Mouse (Mus musculus) heart, adult 11 months (tissue): Measurements from ENCODE around the gene Rnf126.

ENCODE experiments used
- DNase-seq: peaks from one replicate; pipeline ENCODE4 v3.0.0; 2022

The Rnf126 gene

DNA sequence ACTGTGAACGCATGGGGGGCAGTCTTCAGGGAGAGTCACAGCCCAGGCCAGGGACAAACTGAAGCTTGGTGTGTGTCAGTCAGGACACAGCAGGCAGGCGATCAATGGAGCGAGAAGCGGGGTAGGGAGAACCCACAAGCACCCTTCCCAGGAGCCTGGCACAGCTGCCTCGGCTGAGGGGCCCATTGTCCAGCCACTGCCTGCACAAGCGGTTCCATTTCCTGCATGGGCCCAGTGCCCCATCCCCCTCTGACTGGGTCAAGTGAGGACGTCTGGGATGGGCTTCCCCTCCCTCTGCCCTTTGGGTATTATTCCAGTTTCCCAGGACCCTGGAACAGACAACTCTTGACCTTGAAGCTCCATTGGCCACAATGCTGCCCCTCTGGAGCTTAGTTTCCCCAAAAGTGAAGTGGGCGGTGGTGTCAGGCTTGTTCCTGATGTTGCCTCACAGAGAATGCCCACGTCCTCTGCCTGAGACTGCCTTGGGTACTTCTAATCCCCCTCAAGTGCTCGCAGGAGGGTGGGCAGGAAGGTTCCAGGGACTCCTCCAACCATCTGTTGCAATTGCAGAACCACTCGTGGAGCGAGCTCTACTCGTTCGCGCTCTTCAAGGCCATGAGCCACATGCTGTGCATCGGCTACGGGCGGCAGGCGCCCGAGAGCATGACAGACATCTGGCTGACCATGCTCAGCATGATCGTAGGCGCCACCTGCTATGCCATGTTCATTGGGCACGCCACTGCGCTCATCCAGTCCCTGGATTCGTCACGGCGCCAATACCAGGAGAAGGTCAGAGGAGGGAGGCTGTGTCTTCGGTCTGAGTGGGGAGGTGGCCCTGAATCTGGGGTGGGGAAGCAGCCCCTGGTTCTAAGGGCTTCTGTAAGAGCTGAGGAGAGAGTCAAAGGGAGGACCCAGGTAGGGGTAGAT is 38.2 kb downstream of the Rnf126 start:
- no peak for DNase-seq

DNA sequence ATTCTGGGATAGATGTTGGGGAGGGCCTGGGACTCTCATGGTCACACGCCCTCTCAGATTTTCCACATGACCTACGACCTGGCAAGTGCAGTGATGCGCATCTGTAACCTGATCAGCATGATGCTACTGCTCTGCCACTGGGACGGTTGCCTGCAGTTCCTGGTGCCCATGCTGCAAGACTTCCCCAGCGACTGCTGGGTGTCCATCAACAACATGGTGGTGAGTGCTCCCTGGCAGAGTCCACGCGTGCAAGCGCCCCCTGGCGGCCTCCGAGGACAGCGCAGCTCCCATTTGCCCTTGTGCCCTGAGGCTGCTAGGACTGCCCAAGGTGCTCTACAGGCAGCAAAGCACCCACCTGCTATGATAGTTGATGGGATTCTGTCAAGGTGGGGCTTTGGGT is 40.7 kb downstream of the Rnf126 start:
- no peak for DNase-seq

DNA sequence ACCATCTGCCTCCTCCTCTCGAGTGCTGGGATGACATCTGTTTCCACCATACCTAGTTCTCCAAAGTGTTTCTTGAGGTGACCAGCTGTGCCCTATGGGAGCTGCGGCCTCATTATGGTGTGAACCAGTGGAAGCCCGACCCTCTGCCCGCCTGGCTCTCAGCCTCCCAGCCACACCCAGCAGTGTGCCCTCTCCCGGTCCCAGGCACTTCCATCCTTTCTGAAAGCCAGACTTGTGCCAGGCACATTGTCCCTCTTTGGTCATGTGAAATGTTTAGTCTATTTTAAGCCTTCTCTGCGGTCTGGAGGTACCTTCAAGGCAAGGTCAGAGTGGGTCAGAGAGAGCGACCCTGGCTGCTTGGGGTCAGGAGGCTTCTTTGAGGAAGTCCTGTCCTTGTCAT is 43.1 kb downstream of the Rnf126 start:
- no peak for DNase-seq

DNA sequence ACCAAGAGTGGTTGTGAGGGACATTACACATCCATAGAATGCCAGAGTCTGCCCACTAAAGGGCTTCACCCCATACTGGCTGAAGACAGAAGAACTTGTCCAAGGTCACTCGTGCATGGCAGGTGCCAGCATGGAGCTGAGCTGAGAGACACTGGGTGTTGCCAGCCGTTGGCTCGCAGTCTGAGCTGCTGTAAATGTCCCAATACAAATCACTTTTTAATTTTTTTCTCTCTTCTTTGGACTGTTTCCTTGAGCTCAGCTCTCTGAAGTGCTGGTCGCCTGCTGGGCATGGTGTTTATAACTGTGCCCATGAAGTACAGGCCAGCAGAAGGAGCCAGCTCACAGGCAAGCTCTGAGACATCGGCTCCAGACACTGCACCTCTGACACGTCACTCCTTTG is 43.7 kb downstream of the Rnf126 start:
- DNase-seq, result no peak

DNA sequence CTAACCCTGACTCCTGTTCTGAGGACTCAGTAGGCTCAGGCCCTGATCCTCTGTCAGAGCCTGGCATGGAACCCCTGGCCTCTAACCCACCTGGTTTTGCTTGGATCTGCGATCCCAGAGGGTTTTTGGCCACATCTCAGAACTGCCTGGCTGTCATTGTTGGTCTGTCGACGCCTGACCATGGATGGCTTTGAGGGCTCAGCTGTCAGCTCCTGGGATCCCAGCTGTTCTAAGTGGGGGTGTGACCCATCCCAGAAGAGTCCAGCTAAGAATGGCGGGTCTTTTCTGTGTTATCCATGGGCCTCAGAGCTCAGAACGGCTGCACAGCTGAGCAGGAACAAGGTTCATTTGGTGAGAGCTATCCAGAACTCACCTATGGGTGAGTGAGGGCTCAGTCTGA is 45.7 kb downstream of the Rnf126 start:
- DNase-seq, result no peak

DNA sequence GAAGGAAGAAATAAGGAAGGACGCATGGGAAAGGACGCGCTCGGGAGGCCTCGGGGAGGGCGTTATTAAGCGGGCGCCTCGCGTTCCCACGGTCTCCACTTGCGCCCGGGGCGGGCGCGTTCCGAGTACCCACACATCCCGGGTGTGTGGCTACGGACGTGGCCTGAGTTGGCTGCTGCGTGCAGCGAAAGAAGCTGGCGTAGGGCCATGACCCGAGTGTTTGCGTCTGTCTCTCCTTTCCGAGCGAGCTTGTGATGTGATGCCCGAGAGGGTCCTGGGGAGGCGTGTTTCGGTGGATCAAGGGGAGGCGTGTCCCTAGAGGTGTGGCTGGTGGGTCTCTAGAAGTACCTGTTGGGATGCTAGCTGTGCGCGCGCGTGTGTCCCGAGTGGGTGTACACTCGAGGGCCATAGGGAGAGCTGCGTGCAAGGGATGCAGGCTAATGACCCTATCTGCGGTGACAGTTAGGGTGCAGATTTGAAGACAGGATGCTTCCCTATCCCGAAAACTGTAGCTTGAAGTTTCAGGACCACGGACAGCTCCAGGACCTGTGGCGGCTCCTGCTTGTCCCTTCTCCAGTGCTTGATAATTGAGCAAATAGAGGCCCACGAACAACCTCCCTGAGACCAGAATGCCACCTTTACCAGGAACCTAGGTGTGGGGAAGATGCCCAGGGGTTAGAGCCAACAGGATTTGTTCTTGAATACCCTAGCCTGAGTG is 49.0 kb downstream of the Rnf126 start:
- no peak for DNase-seq

DNA sequence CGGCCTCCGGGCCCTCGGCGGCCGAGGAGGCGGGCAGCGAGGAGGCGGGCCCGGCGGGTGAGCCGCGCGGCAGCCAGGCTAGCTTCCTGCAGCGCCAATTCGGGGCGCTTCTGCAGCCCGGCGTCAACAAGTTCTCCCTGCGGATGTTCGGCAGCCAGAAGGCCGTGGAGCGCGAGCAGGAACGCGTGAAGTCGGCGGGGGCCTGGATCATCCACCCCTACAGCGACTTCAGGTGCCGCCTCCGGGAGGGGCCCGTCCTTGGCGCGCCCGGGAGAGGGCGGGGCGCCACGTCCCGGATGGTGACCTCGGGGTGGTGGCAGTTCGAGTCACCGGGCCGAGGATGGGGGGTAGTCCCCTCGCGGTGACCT is 49.8 kb downstream of the Rnf126 start:
- DNase-seq, result no peak

DNA sequence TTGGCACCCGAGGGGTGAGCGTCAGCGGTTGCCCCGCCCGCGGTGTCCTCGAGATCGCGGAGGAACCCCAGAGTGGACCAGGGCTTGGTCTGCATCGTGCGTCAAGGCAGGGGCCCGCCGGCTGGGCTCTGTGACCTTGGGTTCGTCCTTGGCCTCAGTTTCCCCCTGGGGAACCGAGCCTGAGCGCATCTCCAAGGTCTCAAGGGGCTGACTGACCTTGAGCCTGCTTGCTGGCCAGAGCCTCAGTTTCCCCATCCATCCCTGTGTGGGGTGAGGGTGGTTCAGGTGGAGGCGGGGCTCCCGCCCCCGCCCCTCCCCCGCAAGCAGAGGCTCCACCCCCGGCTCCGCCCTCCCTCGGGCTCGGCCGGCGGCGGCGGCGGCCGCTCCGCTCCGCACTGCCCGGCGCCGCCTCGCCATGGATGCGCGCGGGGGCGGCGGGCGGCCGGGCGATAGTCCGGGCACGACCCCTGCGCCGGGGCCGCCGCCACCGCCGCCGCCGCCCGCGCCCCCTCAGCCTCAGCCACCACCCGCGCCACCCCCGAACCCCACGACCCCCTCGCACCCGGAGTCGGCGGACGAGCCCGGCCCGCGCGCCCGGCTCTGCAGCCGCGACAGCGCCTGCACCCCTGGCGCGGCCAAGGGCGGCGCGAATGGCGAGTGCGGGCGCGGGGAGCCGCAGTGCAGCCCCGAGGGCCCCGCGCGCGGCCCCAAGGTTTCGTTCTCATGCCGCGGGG is 50.3 kb downstream of the Rnf126 start, which contains the start of gene Hcn2:
Gene Hcn2, plus strand, starts transcription at position 381 of the 734 bp plus-strand sequence.
- no peak for DNase-seq

DNA sequence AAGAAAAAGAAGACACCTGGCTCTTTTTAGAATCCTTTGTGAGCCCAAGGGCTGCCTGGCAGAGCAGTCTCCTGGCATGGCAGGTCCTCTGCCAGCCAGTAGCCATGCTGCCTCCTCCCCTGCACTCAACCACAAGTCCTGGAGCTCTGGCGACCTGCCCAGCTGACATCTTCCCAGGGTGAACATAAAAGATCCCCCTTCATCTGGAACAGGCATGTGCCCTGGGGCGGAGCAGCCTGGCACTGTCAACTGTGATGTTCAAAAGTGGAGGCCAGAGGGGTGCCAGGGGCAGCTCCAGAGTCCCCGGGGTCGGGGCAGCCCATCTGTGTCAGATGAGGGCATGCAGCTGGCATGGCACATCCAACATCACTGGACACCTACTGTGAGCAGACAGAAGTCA is 51.8 kb downstream of the Rnf126 start:
- no peak for DNase-seq

DNA sequence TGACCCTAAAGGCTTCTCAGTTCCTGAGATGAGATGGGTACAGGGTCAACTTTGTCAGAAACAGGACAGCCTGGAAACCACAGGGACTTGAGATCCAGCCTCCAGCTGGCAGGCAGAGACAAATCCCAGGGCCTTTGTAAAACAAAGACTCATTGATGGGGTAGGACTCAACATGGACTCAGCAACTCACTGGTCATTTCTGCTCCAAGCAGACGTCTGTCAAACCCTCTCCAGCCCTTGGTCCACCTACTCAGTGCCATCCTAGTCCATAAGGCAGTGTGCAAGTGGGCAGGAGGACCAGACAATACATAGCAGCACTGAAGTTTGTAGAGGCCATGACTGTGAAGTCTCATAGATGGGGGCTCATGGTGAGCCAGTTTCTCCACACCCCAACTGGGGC is 53.6 kb downstream of the Rnf126 start:
- no peak for DNase-seq

DNA sequence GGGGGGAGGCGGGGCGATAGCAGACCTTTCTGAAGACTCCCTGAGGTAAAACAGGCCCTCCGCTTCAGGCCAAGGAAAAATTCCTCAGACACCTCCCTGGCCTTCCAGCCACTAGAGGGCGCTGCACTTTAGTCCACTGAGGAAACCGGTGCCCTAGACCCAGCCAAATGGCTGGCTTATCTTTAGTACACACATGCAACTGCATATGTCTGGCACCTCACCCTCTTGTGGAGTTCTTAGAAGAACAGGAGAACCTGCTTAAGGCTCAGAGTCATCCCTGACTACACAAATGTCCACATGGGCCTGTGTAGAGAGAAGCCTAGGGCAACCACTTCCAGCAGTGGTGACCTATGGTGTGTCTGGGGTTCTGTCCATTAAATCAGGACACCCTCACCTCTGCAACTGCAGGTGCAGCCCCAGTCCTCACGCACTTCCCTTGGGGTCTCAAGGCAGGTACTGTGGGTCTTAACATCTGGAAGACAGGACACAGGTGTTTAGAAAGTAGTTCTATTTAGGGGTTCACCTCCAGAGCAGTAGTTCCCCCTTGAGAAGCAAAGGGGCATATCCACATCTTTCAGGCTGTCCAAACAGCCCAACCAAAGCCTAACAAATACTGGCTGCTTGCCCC is 54.1 kb downstream of the Rnf126 start:
- peak; percentile 96 for DNase-seq

DNA sequence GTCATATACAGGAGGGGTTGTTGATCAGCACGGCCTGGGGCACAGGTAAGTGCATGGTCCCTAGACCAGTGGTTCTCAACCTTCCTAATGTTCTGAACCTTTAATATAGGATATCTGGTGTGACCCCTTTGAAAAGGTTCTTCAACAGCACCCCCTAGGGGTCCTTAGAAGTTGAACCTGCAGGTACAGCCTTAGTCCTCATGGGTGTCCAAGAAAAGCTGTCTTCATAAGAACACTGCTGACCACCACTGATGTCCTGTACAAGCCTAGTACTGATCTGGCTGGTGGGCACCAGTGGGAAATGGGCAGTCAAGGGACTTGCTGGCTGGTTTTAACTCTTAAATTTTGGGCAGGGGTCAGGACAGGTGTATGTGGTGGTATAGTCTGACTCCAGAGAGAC is 54.7 kb downstream of the Rnf126 start:
- DNase-seq, result peak; percentile 91

DNA sequence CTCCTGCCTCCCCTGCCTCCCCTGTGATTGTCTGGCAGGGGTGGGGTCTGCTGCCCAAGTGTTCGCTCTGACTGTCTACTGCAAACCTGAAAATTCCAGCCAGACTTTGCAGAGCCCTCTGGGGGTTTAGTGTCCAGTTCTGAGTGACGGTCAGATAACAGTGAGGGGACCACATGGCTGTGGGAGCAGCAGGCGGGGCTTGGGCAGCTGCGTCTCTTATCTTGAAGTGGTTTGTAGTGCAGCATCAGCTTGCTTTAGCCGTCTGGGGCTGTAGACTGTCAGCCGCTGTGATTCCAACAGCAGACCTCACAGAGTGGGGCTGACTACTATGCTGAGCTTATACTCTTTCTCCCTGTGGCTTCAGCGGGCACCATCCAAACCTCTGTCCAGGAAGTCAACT is 57.4 kb downstream of the Rnf126 start:
- DNase-seq, result peak; percentile 92

DNA sequence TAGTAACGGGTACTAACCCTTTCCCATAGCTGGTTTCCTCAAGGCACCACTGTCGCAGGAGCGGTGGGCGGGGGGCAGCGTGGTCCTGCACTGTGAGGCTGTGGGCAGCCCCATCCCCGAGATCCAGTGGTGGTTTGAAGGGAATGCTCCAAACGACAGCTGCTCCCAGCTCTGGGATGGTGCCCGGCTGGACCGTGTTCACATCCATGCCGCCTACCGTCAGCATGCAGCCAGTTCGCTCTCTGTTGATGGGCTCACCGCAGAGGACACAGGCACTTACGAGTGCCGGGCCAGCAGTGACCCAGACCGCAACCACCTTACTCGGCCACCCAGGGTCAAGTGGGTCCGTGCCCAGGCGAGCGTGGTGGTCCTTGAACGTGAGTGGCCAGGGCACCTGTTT is 58.1 kb downstream of the Rnf126 start:
- peak; percentile 94 for DNase-seq
